Mouse (Mus musculus) hindbrain, embryonic 13.5 days (tissue): Measurements from ENCODE around the gene Prr14. TPM values are rescaled to one million over a fixed set of nuclear protein-coding genes. Genes with fewer than 3 reads are reported as not detected.
"Not testable (repeated sequence)": the region's sequence is repeated elsewhere in the genome, so short reads cannot be mapped to it uniquely, and the experiment has no call there.

Experiments used
- ATAC-seq: fragments of 200-750 bp; cut with Nextera tagmentation; 2 replicates; pipeline ENCODE4 v1.8.0; 2017; ENCODE audit warnings: moderate TSS enrichment; ENCODE audit not compliant: low FRiP score
- H3K27ac ChIP-seq: fragments of 300-500 bp; sonication (generic); 2 replicates; pipeline ENCODE4 v1.5.1; 2015; ENCODE audit warnings: inconsistent platforms, mild to moderate bottlenecking, moderate library complexity
- H3K27me3 ChIP-seq: fragments of 300-500 bp; sonication (generic); 2 replicates; pipeline ENCODE4 v1.6.1; 2015; ENCODE audit warnings: mild to moderate bottlenecking, inconsistent platforms
- H3K36me3 ChIP-seq: fragments of 300-500 bp; sonication (generic); 2 replicates; pipeline ENCODE4 v1.6.1; 2015; ENCODE audit warnings: mild to moderate bottlenecking, inconsistent platforms
- H3K4me1 ChIP-seq: fragments of 300-500 bp; sonication (generic); replicated peaks from 2 replicates; pipeline ENCODE4 v1.6.1; 2015; ENCODE audit warnings: inconsistent platforms
- H3K4me2 ChIP-seq: fragments of 300-500 bp; sonication (generic); 2 replicates; pipeline ENCODE4 v1.6.1; 2015; ENCODE audit warnings: inconsistent platforms, mild to moderate bottlenecking, moderate library complexity
- H3K4me3 ChIP-seq: fragments of 300-500 bp; sonication (generic); 2 replicates; pipeline ENCODE4 v1.5.1; 2015; ENCODE audit warnings: mild to moderate bottlenecking, inconsistent platforms
- H3K9ac ChIP-seq: fragments of 300-500 bp; sonication (generic); 2 replicates; pipeline ENCODE4 v1.6.1; 2015; ENCODE audit warnings: mild to moderate bottlenecking, inconsistent platforms
- H3K9me3 ChIP-seq: fragments of 300-500 bp; sonication (generic); 2 replicates; pipeline ENCODE4 v1.6.1; 2016; ENCODE audit warnings: inconsistent platforms
- WGBS: fragments of 180-500 bp; shearing (Covaris S2); methylation state at CpG from one replicate; pipeline ENCODE4 v1.1.7; 2015; 5-methylcytosine and 5-hydroxymethylcytosine counted together
- polyA plus RNA-seq: library from polyadenylated mRNA; unstranded; fragments of >200 nt; fragmentation: Nextera tagmentation; extraction: Ambion mirVana; gene quantifications from 2 replicates; pipeline ENCODE4 v1.2.1, GENCODE M21; 2015

The Prr14 gene
- polyA plus RNA-seq, result 40.5 and 44.0 TPM in 2 replicates

DNA sequence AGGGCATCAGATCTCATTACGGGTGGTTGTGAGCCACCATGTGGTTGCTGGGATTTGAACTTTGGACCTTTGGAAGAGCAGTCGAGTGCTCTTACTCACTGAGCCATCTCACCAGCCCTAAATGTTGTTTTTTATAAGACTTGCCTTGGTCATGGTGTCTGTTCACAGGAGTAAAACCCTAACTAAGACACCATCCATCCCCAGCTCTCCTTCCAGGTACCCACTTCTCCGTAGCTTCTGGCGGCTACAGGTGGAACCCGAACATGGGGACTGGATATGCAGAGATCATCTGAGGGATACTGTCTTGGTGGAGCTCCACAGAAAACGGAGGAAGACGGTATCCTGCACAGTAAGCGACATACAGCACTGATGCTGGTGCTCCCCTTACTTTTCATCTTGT, at the start of gene Prr14:
Gene Prr14 (plus strand): TSS at position 301 of the 400 bp plus-strand sequence.
- not testable (repeated sequence) for H3K4me3 ChIP-seq, H3K27me3 ChIP-seq, H3K9me3 ChIP-seq, ATAC-seq, H3K9ac ChIP-seq, H3K27ac ChIP-seq, H3K4me1 ChIP-seq, H3K4me2 ChIP-seq
- H3K36me3 ChIP-seq, result peaks cover 48% of the 10 kb centered on the region
- 97% methylated on average over 8 of the region's 8 CpGs for WGBS

- ATAC-seq, result no peak
- Histone ChIP-seq H3K4me3 (no peak overlapping the region), H3K9me3 (no peaks in the 10 kb centered on the region), H3K27me3 (no peaks in the 10 kb centered on the region), H3K27ac (no peak overlapping the region), H3K36me3 (peaks cover 9% of the 10 kb centered on the region; the same call in 1 of the 2 replicates), H3K4me2 (no peak overlapping the region), H3K4me1 (peaks cover 3% of the 10 kb centered on the region), H3K9ac (no peak overlapping the region)
- WGBS, result 85% methylated on average over 2 of the region's 2 CpGs
Measured at GRCm38 (mm10) chr7:127411418-127411817, 48.0 kb upstream of the Prr14 start.

DNA sequence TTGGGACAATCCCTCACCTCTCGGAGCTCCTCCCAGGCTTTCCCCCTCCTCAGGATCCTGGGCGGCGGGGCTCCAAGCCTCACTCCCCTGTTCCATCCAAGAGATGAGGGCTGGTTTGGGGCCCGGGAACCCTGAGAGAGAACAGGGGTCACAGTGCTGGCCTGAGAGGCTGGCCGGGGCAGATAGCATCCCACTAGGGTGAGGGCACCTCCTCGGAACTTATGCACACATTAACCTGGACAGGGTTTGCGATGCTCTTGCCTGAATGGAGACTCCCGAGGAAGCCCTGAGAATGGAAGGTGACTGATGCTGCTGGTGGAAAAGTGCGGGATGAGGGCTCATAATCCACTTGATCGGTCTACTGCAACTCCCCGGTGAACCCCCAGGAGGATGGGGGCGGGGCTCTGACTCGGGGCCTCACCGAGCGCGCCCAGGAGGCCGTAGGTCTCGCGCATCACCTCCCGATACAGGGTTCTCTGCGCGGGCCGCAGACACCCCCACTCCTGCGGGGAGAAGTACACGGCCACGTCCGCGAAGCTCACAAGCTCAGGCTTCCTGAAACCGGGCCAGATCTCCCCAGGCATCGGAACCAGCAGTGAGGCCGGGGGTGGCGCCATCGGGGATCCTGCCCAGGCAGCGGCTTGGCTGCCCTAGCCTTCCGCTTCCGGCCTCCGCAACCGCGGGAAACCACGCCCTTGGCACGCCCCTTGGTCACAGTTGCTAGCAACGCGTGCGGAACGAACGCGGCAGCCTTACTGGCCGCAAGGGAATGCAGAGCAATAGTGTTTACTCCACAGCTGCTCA, 37.8 kb upstream of the Prr14 start, which contains the start of gene Zfp688:
Gene Zfp688 (minus strand): TSS at position 681 of the 804 bp plus-strand sequence.
- peak within 1 kb of the TSS; percentile 75 for H3K4me3 ChIP-seq
- peaks cover 18% of the 10 kb centered on the region for H3K36me3 ChIP-seq
- ATAC-seq, result peak; percentile 96
- peak within 1 kb of the TSS; percentile 98 for H3K4me2 ChIP-seq
- WGBS, result 1% methylated on average over 47 of the region's 48 CpGs
- peaks cover 14% of the 10 kb centered on the region for H3K27me3 ChIP-seq
- H3K27ac ChIP-seq, result peak within 1 kb of the TSS; percentile 83
- no peaks in the 10 kb centered on the region for H3K9me3 ChIP-seq
- H3K9ac ChIP-seq, result peak within 1 kb of the TSS; percentile 90
- H3K4me1 ChIP-seq, result peaks cover 14% of the 10 kb centered on the region

- Histone ChIP-seq H3K4me1 (peaks cover 14% of the 10 kb centered on the region), H3K4me2 (peak overlapping the region; percentile 98), H3K27ac (peak overlapping the region; percentile 83), H3K9ac (peak overlapping the region; percentile 90), H3K27me3 (peaks cover 14% of the 10 kb centered on the region), H3K36me3 (peaks cover 18% of the 10 kb centered on the region), H3K4me3 (peak overlapping the region; percentile 75), H3K9me3 (no peaks in the 10 kb centered on the region)
- WGBS, result under 1% methylated on average over 15 of the region's 15 CpGs
- peak; percentile 87 for ATAC-seq
Measured at GRCm38 (mm10) chr7:127422247-127422646, 37.2 kb upstream of the Prr14 start.

DNA sequence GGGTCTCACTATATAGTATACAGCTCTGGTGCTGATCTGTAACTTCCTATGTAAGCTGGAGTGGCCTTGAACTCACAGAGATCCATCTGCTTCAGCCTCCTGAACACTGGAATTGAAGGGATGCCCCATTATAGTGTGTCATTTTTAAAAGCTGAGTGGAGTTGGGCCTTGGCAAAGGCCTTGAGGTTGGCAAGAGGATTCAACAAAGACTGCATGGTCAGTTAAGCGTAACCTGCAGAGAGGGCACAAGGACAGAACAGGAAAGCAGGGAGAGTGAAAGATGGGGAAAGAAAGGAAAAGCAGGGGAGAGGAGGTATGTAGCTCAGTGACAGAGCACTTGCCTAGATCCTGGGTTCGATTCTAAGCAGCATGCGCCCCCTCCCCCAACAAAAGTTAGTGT, 34.1 kb upstream of the Prr14 start:
- H3K9me3 ChIP-seq, result no peaks in the 10 kb centered on the region

DNA sequence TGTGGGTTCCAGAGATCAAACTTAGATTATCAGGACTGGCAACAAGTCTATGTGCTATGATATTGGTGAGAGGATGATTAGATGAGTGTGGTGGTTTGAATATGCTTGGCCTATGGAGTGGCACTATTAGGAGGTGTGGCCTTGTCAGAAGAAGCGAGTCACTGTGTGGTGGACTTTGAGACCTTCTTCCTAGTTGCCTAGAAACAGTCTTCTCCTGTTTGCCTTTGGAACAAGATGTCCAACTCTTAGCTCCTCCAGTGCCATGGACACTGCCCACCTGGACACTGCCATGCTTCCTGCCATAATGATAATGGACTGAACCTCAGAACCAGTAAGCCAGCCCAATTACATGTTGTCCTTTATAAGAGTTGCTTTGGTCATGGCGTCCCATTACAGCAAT, 33.5 kb upstream of the Prr14 start:
- Histone ChIP-seq H3K4me2 (no peak overlapping the region), H3K36me3 (no peaks in the 10 kb centered on the region), H3K9me3 (no peaks in the 10 kb centered on the region), H3K4me3 (no peak overlapping the region), H3K27me3 (peaks cover 14% of the 10 kb centered on the region), H3K4me1 (peaks cover 12% of the 10 kb centered on the region), H3K27ac (no peak overlapping the region), H3K9ac (no peak overlapping the region)
- 95% methylated on average over 2 of the region's 2 CpGs for WGBS
- ATAC-seq, result no peak

More for the DNA sequence above, 34.1 kb upstream of the Prr14 start:
- 88% methylated on average over 3 of the region's 3 CpGs for WGBS
- H3K27me3 ChIP-seq, result peaks cover 14% of the 10 kb centered on the region
- no peaks in the 10 kb centered on the region for H3K36me3 ChIP-seq
- ATAC-seq, result no peak
- no peak overlapping the region for H3K9ac ChIP-seq
- H3K4me2 ChIP-seq, result no peak overlapping the region
- H3K4me1 ChIP-seq, result peaks cover 14% of the 10 kb centered on the region
- H3K27ac ChIP-seq, result no peak overlapping the region
- H3K4me3 ChIP-seq, result no peak overlapping the region

GRCm38 (mm10) chr7:127426354-127426753, 33.1 kb upstream of the Prr14 start:
- no peak overlapping the region for H3K27ac ChIP-seq
- H3K4me1 ChIP-seq, result peaks cover 8% of the 10 kb centered on the region
- H3K27me3 ChIP-seq, result peaks cover 14% of the 10 kb centered on the region
- no peak for ATAC-seq
- H3K4me3 ChIP-seq, result no peak overlapping the region
- no peaks in the 10 kb centered on the region for H3K9me3 ChIP-seq
- H3K9ac ChIP-seq, result no peak overlapping the region
- WGBS, result 80% methylated on average over 3 of the region's 3 CpGs
- no peaks in the 10 kb centered on the region for H3K36me3 ChIP-seq
- H3K4me2 ChIP-seq, result no peak overlapping the region

DNA sequence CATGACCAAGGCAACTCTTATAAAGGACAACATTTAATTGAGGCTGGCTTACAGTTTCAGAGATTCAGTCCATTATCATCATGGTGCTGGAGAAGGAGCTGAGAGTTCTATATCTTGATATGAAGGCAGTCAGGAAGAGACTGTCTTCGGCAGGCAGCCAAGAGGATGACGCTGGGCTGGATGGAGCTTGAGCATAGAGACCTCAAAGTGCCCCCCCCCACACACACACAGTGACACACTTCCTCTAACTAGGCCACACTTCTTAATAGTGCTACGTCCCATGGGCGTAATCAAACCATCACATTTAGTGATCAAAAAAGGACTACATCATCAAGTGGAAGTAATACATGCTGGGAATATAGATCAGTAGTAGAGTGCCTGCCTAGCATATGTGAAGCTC, 24.2 kb upstream of the Prr14 start:
- Histone ChIP-seq H3K4me3 (no peak overlapping the region), H3K9ac (no peak overlapping the region), H3K27me3 (no peaks in the 10 kb centered on the region), H3K4me2 (no peak overlapping the region), H3K4me1 (no peaks in the 10 kb centered on the region), H3K9me3 (peaks cover 9% of the 10 kb centered on the region), H3K27ac (no peak overlapping the region), H3K36me3 (no peaks in the 10 kb centered on the region)
- no peak for ATAC-seq
- WGBS, result 91% methylated on average over 4 of the region's 4 CpGs

DNA sequence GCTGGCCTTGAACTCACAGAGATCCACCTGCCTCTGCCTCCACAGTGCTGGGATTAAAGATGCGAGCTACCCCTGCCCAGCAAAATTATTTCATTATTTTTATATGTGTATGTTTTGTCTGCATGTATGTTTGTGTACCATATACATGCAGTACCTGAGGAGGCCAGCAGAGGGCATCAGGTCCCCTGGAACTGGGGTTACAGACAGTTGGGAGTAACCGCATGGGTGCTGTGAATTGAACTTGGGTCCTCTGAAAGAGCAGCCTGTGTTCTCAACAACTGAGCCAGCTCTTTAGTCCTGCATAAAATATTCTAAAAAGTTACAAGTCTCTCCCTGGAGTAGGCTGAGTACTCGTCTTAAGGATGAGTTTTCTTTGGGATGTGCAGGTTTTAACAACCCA, 21.7 kb upstream of the Prr14 start:
- Histone ChIP-seq H3K9me3 (peaks cover 9% of the 10 kb centered on the region), H3K4me2 (no peak overlapping the region), H3K9ac (no peak overlapping the region), H3K27ac (no peak overlapping the region), H3K4me1 (no peaks in the 10 kb centered on the region), H3K4me3 (no peak overlapping the region), H3K27me3 (no peaks in the 10 kb centered on the region), H3K36me3 (peaks cover 20% of the 10 kb centered on the region)
- ATAC-seq, result no peak
- 91% methylated on average over 3 of the region's 3 CpGs for WGBS

GRCm38 (mm10) chr7:127443976-127444375, 15.4 kb upstream of the Prr14 start:
- no peak for ATAC-seq
- H3K9me3 ChIP-seq, result no peaks in the 10 kb centered on the region
- peaks cover 60% of the 10 kb centered on the region for H3K36me3 ChIP-seq
- H3K4me1 ChIP-seq, result peaks cover 8% of the 10 kb centered on the region
- 78% methylated on average over 20 of the region's 20 CpGs for WGBS
- no peaks in the 10 kb centered on the region for H3K27me3 ChIP-seq
- no peak overlapping the region for H3K9ac ChIP-seq
- no peak overlapping the region for H3K4me2 ChIP-seq
- H3K4me3 ChIP-seq, result no peak overlapping the region
- no peak overlapping the region for H3K27ac ChIP-seq

GRCm38 (mm10) chr7:127448521-127449300, 10.7 kb upstream of the Prr14 start, which contains the start of gene Zfp689:
TSS of gene Zfp689 (minus strand) at chr7:127449158.
- Histone ChIP-seq H3K27ac (peak within 1 kb of the TSS; percentile 98), H3K4me3 (peak within 1 kb of the TSS; percentile 93), H3K27me3 (no peaks in the 10 kb centered on the region), H3K4me1 (peaks cover 50% of the 10 kb centered on the region), H3K9me3 (no peaks in the 10 kb centered on the region), H3K4me2 (peak within 1 kb of the TSS; percentile 85), H3K36me3 (peaks cover 52% of the 10 kb centered on the region), H3K9ac (peak within 1 kb of the TSS; percentile 94)
- WGBS, result under 1% methylated on average over 54 of the region's 54 CpGs
- peak; percentile 91 for ATAC-seq

- Histone ChIP-seq H3K4me1 (peaks cover 50% of the 10 kb centered on the region), H3K9me3 (no peaks in the 10 kb centered on the region), H3K4me3 (peak overlapping the region; percentile 93), H3K9ac (peak overlapping the region; percentile 94), H3K27me3 (no peaks in the 10 kb centered on the region), H3K4me2 (peak overlapping the region; percentile 85), H3K36me3 (peaks cover 45% of the 10 kb centered on the region), H3K27ac (peak overlapping the region; percentile 98)
- 85% methylated on average over 7 of the region's 7 CpGs for WGBS
- no peak for ATAC-seq
Measured at GRCm38 (mm10) chr7:127449966-127450365, 9.4 kb upstream of the Prr14 start.
